Mouse (Mus musculus): Measurements from ENCODE around the gene Zfp664.

The Zfp664 gene

GRCm38 (mm10) chr5:124921410-124921809 is 58.9 kb downstream of the Zfp664 start:
- in situ Hi-C loops (cut with MboI, MseI) = no loop called here

- in situ Hi-C loops (cut with MboI, MseI) = no loop called here
Observed at GRCm38 (mm10) chr5:124922356-124923352, 60.2 kb downstream of the Zfp664 start.

- in situ Hi-C loops (cut with MboI, MseI) = no loop called here
Observed at GRCm38 (mm10) chr5:124929425-124930054, 67.0 kb downstream of the Zfp664 start.

GRCm38 (mm10) chr5:124930055-124930439 is 67.6 kb downstream of the Zfp664 start:
- in situ Hi-C loops (cut with MboI, MseI) = no loop called here

- in situ Hi-C loops (cut with MboI, MseI) = no loop called here
Observed at GRCm38 (mm10) chr5:124930603-124931002, 68.1 kb downstream of the Zfp664 start.

GRCm38 (mm10) chr5:124931076-124931475 is 68.6 kb downstream of the Zfp664 start:
- in situ Hi-C loops (cut with MboI, MseI) = no loop called here

GRCm38 (mm10) chr5:124934558-124934957 is 72.1 kb downstream of the Zfp664 start:
- in situ Hi-C loops (cut with MboI, MseI) = no loop called here

- in situ Hi-C loops (cut with MboI, MseI) = no loop called here
Observed at GRCm38 (mm10) chr5:124943181-124943792, 80.8 kb downstream of the Zfp664 start.

GRCm38 (mm10) chr5:124943793-124944383 is 81.4 kb downstream of the Zfp664 start:
- in situ Hi-C loops (cut with MboI, MseI) = no loop called here

- in situ Hi-C loops (cut with MboI, MseI) = no loop called here
Observed at GRCm38 (mm10) chr5:124944384-124944783, 81.9 kb downstream of the Zfp664 start.

GRCm38 (mm10) chr5:124945046-124945445 is 82.6 kb downstream of the Zfp664 start:
- in situ Hi-C loops (cut with MboI, MseI) = no loop called here

GRCm38 (mm10) chr5:124950623-124951278 is 88.3 kb downstream of the Zfp664 start:
- in situ Hi-C loops (cut with MboI, MseI) = no loop called here

- in situ Hi-C loops (cut with MboI, MseI) = no loop called here
Observed at GRCm38 (mm10) chr5:124951333-124951732, 88.8 kb downstream of the Zfp664 start.

Data from T-helper 17 cell (primary cell).